Mouse (Mus musculus) midbrain, postnatal 0 days (tissue): ENCODE data around the gene Prom2. TPM values are rescaled to one million over a fixed set of nuclear protein-coding genes. Genes with fewer than 3 reads are reported as not detected.

ENCODE experiments used
- ATAC-seq: fragments of 200-750 bp; cut with Nextera tagmentation; 2 replicates; pipeline ENCODE4 v1.8.0; 2017; ENCODE audit warnings: moderate number of reproducible peaks, mild to moderate bottlenecking, moderate TSS enrichment, moderate library complexity; ENCODE audit not compliant: low FRiP score
- DNase-seq: peaks from one replicate; pipeline ENCODE4 v3.0.0-alpha.2; 2015; ENCODE audit warnings: low spot score
- H3K27ac ChIP-seq: fragments of 300-500 bp; sonication (generic); 2 replicates; pipeline ENCODE4 v1.5.1; 2014; ENCODE audit warnings: low read depth, mild to moderate bottlenecking, low read length, mixed read lengths
- H3K27me3 ChIP-seq: fragments of 300-500 bp; sonication (generic); 2 replicates; pipeline ENCODE4 v1.6.1; 2014; ENCODE audit warnings: low read length, control low read depth, mixed read lengths; ENCODE audit not compliant: insufficient read depth
- H3K36me3 ChIP-seq: fragments of 300-500 bp; sonication (generic); 2 replicates; pipeline ENCODE4 v1.6.1; 2014; ENCODE audit warnings: low read length, control low read depth, mixed read lengths; ENCODE audit not compliant: insufficient read depth
- H3K4me1 ChIP-seq: fragments of 300-500 bp; sonication (generic); 2 replicates; pipeline ENCODE4 v1.6.1; 2014; ENCODE audit warnings: mild to moderate bottlenecking, control low read depth, antibody characterized with exemption, low read length, mixed read lengths; ENCODE audit not compliant: insufficient read depth
- H3K4me2 ChIP-seq: fragments of 300-500 bp; sonication (generic); 2 replicates; pipeline ENCODE4 v1.6.1; 2014; ENCODE audit warnings: low read depth, mild to moderate bottlenecking, low read length, mixed read lengths; ENCODE audit not compliant: poor library complexity, severe bottlenecking
- H3K4me3 ChIP-seq: fragments of 300-500 bp; sonication (generic); 2 replicates; pipeline ENCODE4 v1.5.1; 2014; ENCODE audit warnings: low read depth, mild to moderate bottlenecking, low read length, moderate library complexity
- H3K9ac ChIP-seq: fragments of 300-500 bp; sonication (generic); replicated peaks from 2 replicates; pipeline ENCODE4 v1.6.1; 2014; ENCODE audit warnings: mild to moderate bottlenecking, low read length, moderate library complexity, mixed read lengths; ENCODE audit not compliant: poor library complexity, severe bottlenecking
- H3K9me3 ChIP-seq: fragments of 300-500 bp; sonication (generic); 2 replicates; pipeline ENCODE4 v1.6.1; 2016; ENCODE audit warnings: low read length, control low read depth
- CTCF ChIP-seq: IDR thresholded peaks from 2 replicates; pipeline ENCODE4 v1.5.1; 2016; ENCODE audit warnings: antibody characterized with exemption, mild to moderate bottlenecking
- WGBS: fragments of 180-500 bp; shearing (Covaris S2); extraction: QIAGEN DNeasy Blood & Tissue Kit; methylation state at CpG from one replicate; pipeline ENCODE4 v1.1.7; 2014; 5-methylcytosine and 5-hydroxymethylcytosine counted together
- polyA plus RNA-seq: library from polyadenylated mRNA; unstranded; fragments of >200 nt; fragmentation: Nextera tagmentation; extraction: Ambion mirVana; gene quantifications from 2 replicates; pipeline ENCODE4 v1.2.1, GENCODE M21; 2015
- total RNA-seq: library from RNA; depleted of rRNA; stranded (reverse); fragments of >200 nt; gene quantifications from 2 replicates; pipeline ENCODE4 v1.2.3, GENCODE M21; 2014; rRNA removed

Prom2 gene
- total and polyA plus RNA-seq, 2 experiments from 2014 or later: 0.09 to 0.44 TPM

- Histone ChIP-seq H3K36me3 (no peaks in the 10 kb centered on the region), H3K4me1 (peaks cover 8% of the 10 kb centered on the region; the same call in 1 of the 2 replicates), H3K4me2 (no peak overlapping the region), H3K9me3 (no peaks in the 10 kb centered on the region), H3K9ac (no peak overlapping the region), H3K27ac (no peak overlapping the region), H3K4me3 (no peak overlapping the region), H3K27me3 (peaks cover 41% of the 10 kb centered on the region)
- 63% methylated on average over 4 of the region's 4 CpGs for WGBS
- no peak for TF ChIP-seq CTCF
- ATAC-seq: no peak
- DNase-seq: no peak
These were observed 62.1 kb downstream of the Prom2 start for GRCm38 (mm10) chr2:127479210-127479609.

Other genes with a start within 250 kb of the Prom2 start
- 10.8 and 18.0 TPM in 2 replicates for gene Dusp2, start 205.3 kb downstream of the Prom2 start, total RNA-seq
- 23.0 and 23.6 TPM in 2 replicates for gene Dusp2, start 205.3 kb downstream of the Prom2 start, polyA plus RNA-seq
- not detected in 2 replicates for gene Astl, start 202.8 kb downstream of the Prom2 start, total RNA-seq
- gene Astl, start 202.8 kb downstream of the Prom2 start, polyA plus RNA-seq: not detected in 2 replicates
- gene Adra2b, start 178.3 kb downstream of the Prom2 start, total RNA-seq: 0.66 and 0.71 TPM in 2 replicates
- gene Adra2b, start 178.3 kb downstream of the Prom2 start, polyA plus RNA-seq: 0.54 and 0.68 TPM in 2 replicates
- gene Gpat2, start 116.3 kb downstream of the Prom2 start, total RNA-seq: 0.09 and 0.55 TPM in 2 replicates
- gene Gpat2, start 116.3 kb downstream of the Prom2 start, polyA plus RNA-seq: 0.16 and 0.23 TPM in 2 replicates
- 25.1 and 32.4 TPM in 2 replicates for gene Fahd2a, start 96.9 kb downstream of the Prom2 start, total RNA-seq
- 27.3 and 29.2 TPM in 2 replicates for gene Fahd2a, start 96.9 kb downstream of the Prom2 start, polyA plus RNA-seq
- gene Kcnip3, start 19.4 kb downstream of the Prom2 start, total RNA-seq: 24.6 and 33.2 TPM in 2 replicates
- gene Kcnip3, start 19.4 kb downstream of the Prom2 start, polyA plus RNA-seq: 14.2 and 17.1 TPM in 2 replicates
- gene Zfp661, start 45.6 kb upstream of the Prom2 start, total RNA-seq: 6.8 and 7.0 TPM in 2 replicates
- gene Zfp661, start 45.6 kb upstream of the Prom2 start, polyA plus RNA-seq: 3.7 and 4.1 TPM in 2 replicates
- 69.4 and 87.5 TPM in 2 replicates for gene Mrps5, start 45.8 kb upstream of the Prom2 start, total RNA-seq
- 134 and 140 TPM in 2 replicates for gene Mrps5, start 45.8 kb upstream of the Prom2 start, polyA plus RNA-seq
- gene Mal, start 115.2 kb upstream of the Prom2 start, total RNA-seq: 2.6 and 4.3 TPM in 2 replicates
- gene Mal, start 115.2 kb upstream of the Prom2 start, polyA plus RNA-seq: 2.1 and 3.3 TPM in 2 replicates
- 0.93 and 1.7 TPM in 2 replicates for gene Mall, start 188.5 kb upstream of the Prom2 start, total RNA-seq
- 0.39 and 0.53 TPM in 2 replicates for gene Mall, start 188.5 kb upstream of the Prom2 start, polyA plus RNA-seq
- 10.4 and 11.3 TPM in 2 replicates for gene Nphp1, start 247.4 kb upstream of the Prom2 start, total RNA-seq
- gene Nphp1, start 247.4 kb upstream of the Prom2 start, polyA plus RNA-seq: 17.1 and 18.6 TPM in 2 replicates